Mouse (Mus musculus): ENCODE results near the gene Pex7. TPM values are rescaled to one million over a fixed set of nuclear protein-coding genes. Genes with fewer than 3 reads are reported as not detected.

Gene Pex7
- polyA plus RNA-seq, 1 experiment from 2014 or later, result 44.5 TPM

- Histone ChIP-seq H3K9me3 (ENCODE audit: control insufficient read depth, low read length) (no peaks in the 10 kb centered on the region), H3K4me1 (ENCODE audit: control insufficient read depth in 2 of 2, insufficient read depth in 2 of 2, low read length in 2 of 2) (no peaks in the 10 kb centered on the region), H3K36me3 (ENCODE audit: control insufficient read depth, insufficient read depth, low read length) (peaks cover 23% of the 10 kb centered on the region), H3K9ac (ENCODE audit: low read length) (no peak overlapping the region), H3K27ac (replicated peaks in 1 of 2; ENCODE audit: control insufficient read depth in 1 of 2, insufficient read depth in 1 of 2, low read depth in 2 of 2, low read length in 2 of 2) (no peak overlapping the region), H3K4me2 (ENCODE audit: low read length) (no peak overlapping the region), H3K27me3 (ENCODE audit: control insufficient read depth, insufficient read depth, low read length) (no peaks in the 10 kb centered on the region), H3K4me3 (ENCODE audit: control insufficient read depth in 1 of 2, insufficient read depth in 1 of 2, low read depth in 1 of 2, low read length in 2 of 2) (no peak overlapping the region)
- WGBS, result 72% methylated on average over 6 of the region's 6 CpGs
- no peak for ATAC-seq (ENCODE audit: insufficient number of reproducible peaks, insufficient read depth, low FRiP score, low read depth)
Measured at GRCm38 (mm10) chr10:19893146-19893545, 14.3 kb downstream of the Pex7 start.

GRCm38 (mm10) chr10:19891686-19892085 lies 15.8 kb downstream of the Pex7 start:
- Histone ChIP-seq H3K9me3 (ENCODE audit: control insufficient read depth, low read length) (no peaks in the 10 kb centered on the region), H3K36me3 (ENCODE audit: control insufficient read depth, insufficient read depth, low read length) (peaks cover 27% of the 10 kb centered on the region), H3K9ac (ENCODE audit: low read length) (no peak overlapping the region), H3K27me3 (ENCODE audit: control insufficient read depth, insufficient read depth, low read length) (no peaks in the 10 kb centered on the region), H3K4me2 (ENCODE audit: low read length) (no peak overlapping the region), H3K27ac (replicated peaks in 1 of 2; ENCODE audit: control insufficient read depth in 1 of 2, insufficient read depth in 1 of 2, low read depth in 2 of 2, low read length in 2 of 2) (no peak overlapping the region), H3K4me1 (ENCODE audit: control insufficient read depth in 2 of 2, insufficient read depth in 2 of 2, low read length in 2 of 2) (no peaks in the 10 kb centered on the region), H3K4me3 (ENCODE audit: control insufficient read depth in 1 of 2, insufficient read depth in 1 of 2, low read depth in 1 of 2, low read length in 2 of 2) (no peak overlapping the region)
- ATAC-seq (ENCODE audit: insufficient number of reproducible peaks, insufficient read depth, low FRiP score, low read depth), result no peak
- 67% methylated on average over 3 of the region's 3 CpGs for WGBS

GRCm38 (mm10) chr10:19889908-19890307 lies 17.6 kb downstream of the Pex7 start:
- Histone ChIP-seq H3K4me1 (ENCODE audit: control insufficient read depth in 2 of 2, insufficient read depth in 2 of 2, low read length in 2 of 2) (no peaks in the 10 kb centered on the region), H3K9me3 (ENCODE audit: control insufficient read depth, low read length) (no peaks in the 10 kb centered on the region), H3K36me3 (ENCODE audit: control insufficient read depth, insufficient read depth, low read length) (peaks cover 26% of the 10 kb centered on the region), H3K27me3 (ENCODE audit: control insufficient read depth, insufficient read depth, low read length) (no peaks in the 10 kb centered on the region), H3K4me3 (ENCODE audit: control insufficient read depth in 1 of 2, insufficient read depth in 1 of 2, low read depth in 1 of 2, low read length in 2 of 2) (no peak overlapping the region), H3K27ac (replicated peaks in 1 of 2; ENCODE audit: control insufficient read depth in 1 of 2, insufficient read depth in 1 of 2, low read depth in 2 of 2, low read length in 2 of 2) (no peak overlapping the region), H3K4me2 (ENCODE audit: low read length) (no peak overlapping the region), H3K9ac (ENCODE audit: low read length) (no peak overlapping the region)
- no peak for ATAC-seq (ENCODE audit: insufficient number of reproducible peaks, insufficient read depth, low FRiP score, low read depth)
- 87% methylated on average over 3 of the region's 3 CpGs for WGBS

DNA sequence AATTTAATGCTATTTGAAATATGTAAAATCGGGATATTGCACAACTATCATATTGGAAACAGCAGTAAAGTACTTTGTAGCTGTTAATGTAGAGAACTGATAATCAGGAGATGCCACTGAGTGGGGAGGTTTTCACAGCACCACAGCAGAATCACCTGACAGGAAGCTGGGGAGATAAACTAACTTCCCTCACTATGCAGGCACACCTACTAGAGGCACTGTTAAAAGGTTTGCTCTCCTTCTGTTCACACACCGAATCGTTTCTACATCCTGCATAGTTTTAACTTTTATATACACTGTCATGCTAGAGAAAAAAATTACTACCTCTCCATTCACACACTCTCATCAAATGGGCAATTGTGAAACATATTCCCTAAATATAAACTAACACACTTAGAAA lies 21.2 kb downstream of the Pex7 start:
- no peaks in the 10 kb centered on the region for H3K9me3 ChIP-seq (ENCODE audit: control insufficient read depth, low read length)
- peaks cover 19% of the 10 kb centered on the region; the same call in 1 of the 2 replicates for H3K36me3 ChIP-seq (ENCODE audit: control insufficient read depth, insufficient read depth, low read length)
- H3K27ac ChIP-seq (replicated peaks in 1 of 2; ENCODE audit: control insufficient read depth in 1 of 2, insufficient read depth in 1 of 2, low read depth in 2 of 2, low read length in 2 of 2), result no peak overlapping the region
- no peak overlapping the region for H3K9ac ChIP-seq (ENCODE audit: low read length)
- no peak for ATAC-seq (ENCODE audit: insufficient number of reproducible peaks, insufficient read depth, low FRiP score, low read depth)
- no peaks in the 10 kb centered on the region for H3K4me1 ChIP-seq (ENCODE audit: control insufficient read depth in 2 of 2, insufficient read depth in 2 of 2, low read length in 2 of 2)
- no peaks in the 10 kb centered on the region for H3K27me3 ChIP-seq (ENCODE audit: control insufficient read depth, insufficient read depth, low read length)
- no peak overlapping the region for H3K4me3 ChIP-seq (ENCODE audit: control insufficient read depth in 1 of 2, insufficient read depth in 1 of 2, low read depth in 1 of 2, low read length in 2 of 2)
- WGBS, result 65% methylated on average over 3 of the region's 3 CpGs
- H3K4me2 ChIP-seq (ENCODE audit: low read length), result no peak overlapping the region

- Histone ChIP-seq H3K4me1 (ENCODE audit: control insufficient read depth in 2 of 2, insufficient read depth in 2 of 2, low read length in 2 of 2) (no peaks in the 10 kb centered on the region), H3K36me3 (ENCODE audit: control insufficient read depth, insufficient read depth, low read length) (peaks cover 19% of the 10 kb centered on the region; the same call in 1 of the 2 replicates), H3K4me3 (ENCODE audit: control insufficient read depth in 1 of 2, insufficient read depth in 1 of 2, low read depth in 1 of 2, low read length in 2 of 2) (no peak overlapping the region), H3K27ac (replicated peaks in 1 of 2; ENCODE audit: control insufficient read depth in 1 of 2, insufficient read depth in 1 of 2, low read depth in 2 of 2, low read length in 2 of 2) (no peak overlapping the region), H3K9me3 (ENCODE audit: control insufficient read depth, low read length) (no peaks in the 10 kb centered on the region), H3K9ac (ENCODE audit: low read length) (no peak overlapping the region), H3K27me3 (ENCODE audit: control insufficient read depth, insufficient read depth, low read length) (no peaks in the 10 kb centered on the region), H3K4me2 (ENCODE audit: low read length) (no peak overlapping the region)
- WGBS, result 50% methylated on average over 4 of the region's 4 CpGs
- ATAC-seq (ENCODE audit: insufficient number of reproducible peaks, insufficient read depth, low FRiP score, low read depth), result no peak
Measured at GRCm38 (mm10) chr10:19884409-19884808, 23.1 kb downstream of the Pex7 start.

GRCm38 (mm10) chr10:19880437-19880836 lies 27.1 kb downstream of the Pex7 start:
- no peak overlapping the region for H3K4me3 ChIP-seq (ENCODE audit: control insufficient read depth in 1 of 2, insufficient read depth in 1 of 2, low read depth in 1 of 2, low read length in 2 of 2)
- ATAC-seq (ENCODE audit: insufficient number of reproducible peaks, insufficient read depth, low FRiP score, low read depth), result no peak
- no peak overlapping the region for H3K27ac ChIP-seq (replicated peaks in 1 of 2; ENCODE audit: control insufficient read depth in 1 of 2, insufficient read depth in 1 of 2, low read depth in 2 of 2, low read length in 2 of 2)
- 0 out of 2 replicates have a peak, but pooled peaks cover 4% of the 10 kb centered on the region for H3K36me3 ChIP-seq (ENCODE audit: control insufficient read depth, insufficient read depth, low read length)
- H3K9ac ChIP-seq (ENCODE audit: low read length), result no peak overlapping the region
- no peaks in the 10 kb centered on the region for H3K27me3 ChIP-seq (ENCODE audit: control insufficient read depth, insufficient read depth, low read length)
- H3K4me1 ChIP-seq (ENCODE audit: control insufficient read depth in 2 of 2, insufficient read depth in 2 of 2, low read length in 2 of 2), result no peaks in the 10 kb centered on the region
- H3K9me3 ChIP-seq (ENCODE audit: control insufficient read depth, low read length), result no peaks in the 10 kb centered on the region
- 62% methylated on average over 3 of the region's 3 CpGs for WGBS
- H3K4me2 ChIP-seq (ENCODE audit: low read length), result no peak overlapping the region

GRCm38 (mm10) chr10:19879161-19879560 lies 28.3 kb downstream of the Pex7 start:
- H3K27ac ChIP-seq (replicated peaks in 1 of 2; ENCODE audit: control insufficient read depth in 1 of 2, insufficient read depth in 1 of 2, low read depth in 2 of 2, low read length in 2 of 2), result no peak overlapping the region
- no peak overlapping the region for H3K4me3 ChIP-seq (ENCODE audit: control insufficient read depth in 1 of 2, insufficient read depth in 1 of 2, low read depth in 1 of 2, low read length in 2 of 2)
- 63% methylated on average over 6 of the region's 6 CpGs for WGBS
- H3K9me3 ChIP-seq (ENCODE audit: control insufficient read depth, low read length), result no peaks in the 10 kb centered on the region
- no peak for ATAC-seq (ENCODE audit: insufficient number of reproducible peaks, insufficient read depth, low FRiP score, low read depth)
- H3K4me2 ChIP-seq (ENCODE audit: low read length), result no peak overlapping the region
- H3K4me1 ChIP-seq (ENCODE audit: control insufficient read depth in 2 of 2, insufficient read depth in 2 of 2, low read length in 2 of 2), result no peaks in the 10 kb centered on the region
- H3K27me3 ChIP-seq (ENCODE audit: control insufficient read depth, insufficient read depth, low read length), result no peaks in the 10 kb centered on the region
- no peak overlapping the region for H3K9ac ChIP-seq (ENCODE audit: low read length)
- no peaks in the 10 kb centered on the region for H3K36me3 ChIP-seq (ENCODE audit: control insufficient read depth, insufficient read depth, low read length)

DNA sequence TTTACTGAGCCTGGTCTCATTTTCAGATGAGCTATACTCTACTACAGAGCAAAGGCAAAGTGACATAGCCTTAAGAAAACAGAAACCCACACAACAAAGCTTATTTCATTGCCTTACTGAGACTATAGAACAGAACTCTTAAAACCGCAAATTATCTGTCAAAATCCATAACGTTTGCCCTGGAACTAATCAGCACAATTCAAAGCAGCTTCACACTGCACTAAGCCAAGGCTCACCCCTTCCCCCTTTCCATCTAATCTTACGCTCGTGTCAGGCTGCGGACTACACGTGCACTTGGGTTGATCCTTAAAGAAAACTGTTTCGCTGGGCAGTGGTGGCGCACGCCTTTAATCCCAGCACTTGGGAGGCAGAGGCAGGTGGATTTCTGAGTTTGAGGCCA lies 29.8 kb downstream of the Pex7 start:
- no peak for ATAC-seq (ENCODE audit: insufficient number of reproducible peaks, insufficient read depth, low FRiP score, low read depth)
- no peak overlapping the region for H3K4me2 ChIP-seq (ENCODE audit: low read length)
- no peaks in the 10 kb centered on the region for H3K4me1 ChIP-seq (ENCODE audit: control insufficient read depth in 2 of 2, insufficient read depth in 2 of 2, low read length in 2 of 2)
- no peak overlapping the region for H3K27ac ChIP-seq (replicated peaks in 1 of 2; ENCODE audit: control insufficient read depth in 1 of 2, insufficient read depth in 1 of 2, low read depth in 2 of 2, low read length in 2 of 2)
- H3K9ac ChIP-seq (ENCODE audit: low read length), result no peak overlapping the region
- H3K9me3 ChIP-seq (ENCODE audit: control insufficient read depth, low read length), result no peaks in the 10 kb centered on the region
- 81% methylated on average over 9 of the region's 9 CpGs for WGBS
- no peaks in the 10 kb centered on the region for H3K36me3 ChIP-seq (ENCODE audit: control insufficient read depth, insufficient read depth, low read length)
- no peaks in the 10 kb centered on the region for H3K27me3 ChIP-seq (ENCODE audit: control insufficient read depth, insufficient read depth, low read length)
- no peak overlapping the region for H3K4me3 ChIP-seq (ENCODE audit: control insufficient read depth in 1 of 2, insufficient read depth in 1 of 2, low read depth in 1 of 2, low read length in 2 of 2)

All from heart, embryonic 14.5 days (tissue).